Mouse (Mus musculus): ENCODE measurements around the gene Gm20379.

- TF ChIP-seq POLR2AphosphoS5 (IDR thresholded peaks at IDR 0.05; ENCODE audit: borderline replicate concordance, low read depth, low read length) = no peak
- TF ChIP-seq CHD2 (IDR thresholded peaks at IDR 0.05; ENCODE audit: low read length) = no peak
- TF ChIP-seq CHD1 (IDR thresholded peaks at IDR 0.05; ENCODE audit: low read depth, low read length) = no peak
- no peak for TF ChIP-seq HCFC1 (IDR thresholded peaks at IDR 0.05; ENCODE audit: low read depth, low read length)
- TF ChIP-seq CTCF (IDR thresholded peaks at IDR 0.05 in 2 of 3, conservative IDR thresholded peaks at IDR 0.05 in 1 of 3; ENCODE audit: control insufficient read depth in 1 of 3, insufficient read depth in 1 of 3, low read depth in 2 of 3, low read length in 3 of 3, poor library complexity in 1 of 3, severe bottlenecking in 1 of 3) = no peak
- no peak for TF ChIP-seq MAZ (IDR thresholded peaks at IDR 0.05; ENCODE audit: low read depth, low read length)
- no peak for TF ChIP-seq ZMIZ1 (IDR thresholded peaks at IDR 0.05; ENCODE audit: low read depth, low read length)
- TF ChIP-seq BHLHE40 (IDR thresholded peaks at IDR 0.05; ENCODE audit: borderline replicate concordance, low read depth, low read length) = no peak
- no peak for TF ChIP-seq ZNF384 (IDR thresholded peaks at IDR 0.05; ENCODE audit: low read depth, low read length)
- TF ChIP-seq TCF12 (IDR thresholded peaks at IDR 0.05; ENCODE audit: low read depth, low read length) = no peak
These were observed at the start of gene Gm20379 for GRCm38 (mm10) chr13:92305680-92306079.

Measured in MEL (cell line).